Mouse (Mus musculus) embryonic facial prominence, embryonic 11.5 days (tissue): ENCODE measurements around the gene P3h4. TPM values are rescaled to one million over a fixed set of nuclear protein-coding genes. Genes with fewer than 3 reads are reported as not detected.
"Not testable (repeated sequence)": the region's sequence is repeated elsewhere in the genome, so short reads cannot be mapped to it uniquely, and the experiment has no call there.

ENCODE experiments used
- ATAC-seq: fragments of 200-750 bp; cut with Nextera tagmentation; replicated peaks from 2 replicates; pipeline ENCODE4 v1.8.0; 2017; ENCODE audit warnings: low read depth; ENCODE audit not compliant: insufficient number of reproducible peaks, low FRiP score, low TSS enrichment
- DNase-seq: peaks from one replicate; pipeline ENCODE4 v3.0.0-alpha.2; 2015; ENCODE audit warnings: low spot score
- H3K27ac ChIP-seq: fragments of 300-500 bp; sonication (generic); replicated peaks from 2 replicates; pipeline ENCODE4 v1.5.1; 2014; ENCODE audit warnings: mild to moderate bottlenecking, low read depth, low read length, control low read depth
- H3K27me3 ChIP-seq: fragments of 300-500 bp; sonication (generic); 2 replicates; pipeline ENCODE4 v1.6.1; 2014; ENCODE audit warnings: mild to moderate bottlenecking, low read length, moderate library complexity, mixed read lengths; ENCODE audit not compliant: control insufficient read depth, insufficient read depth
- H3K36me3 ChIP-seq: fragments of 300-500 bp; sonication (generic); replicated peaks from 2 replicates; pipeline ENCODE4 v1.6.1; 2014; ENCODE audit warnings: low read depth, mild to moderate bottlenecking, low read length, moderate library complexity, mixed read lengths; ENCODE audit not compliant: control insufficient read depth, insufficient read depth
- H3K4me1 ChIP-seq: fragments of 300-500 bp; sonication (generic); 2 replicates; pipeline ENCODE4 v1.6.1; 2014; ENCODE audit warnings: low read length, mixed read lengths; ENCODE audit not compliant: control insufficient read depth, insufficient read depth
- H3K4me2 ChIP-seq: fragments of 300-500 bp; sonication (generic); 2 replicates; pipeline ENCODE4 v1.6.1; 2014; ENCODE audit warnings: low read depth, mild to moderate bottlenecking, control low read depth, low read length, moderate library complexity
- H3K4me3 ChIP-seq: fragments of 300-500 bp; sonication (generic); 2 replicates; pipeline ENCODE4 v1.5.1; 2014; ENCODE audit warnings: low read depth, low read length, control low read depth
- H3K9ac ChIP-seq: fragments of 300-500 bp; sonication (generic); replicated peaks from 2 replicates; pipeline ENCODE4 v1.6.1; 2014; ENCODE audit warnings: mild to moderate bottlenecking, control low read depth, low read length
- H3K9me3 ChIP-seq: fragments of 300-500 bp; sonication (generic); replicated peaks from 2 replicates; pipeline ENCODE4 v1.6.1; 2016; ENCODE audit warnings: mild to moderate bottlenecking, low read length, inconsistent platforms, mixed read lengths; ENCODE audit not compliant: control insufficient read depth
- WGBS: fragments of 180-500 bp; shearing (Covaris S2); extraction: QIAGEN DNeasy Blood & Tissue Kit; methylation state at CpG from one replicate; pipeline ENCODE4 v1.1.7; 2014; 5-methylcytosine and 5-hydroxymethylcytosine counted together
- microRNA-seq: library from miRNA; unstranded; fragments of <30 nt; microRNA quantifications from one replicate; pipeline ENCODE4, GENCODE M21; 2016; ENCODE audit warnings: borderline number of aligned reads
- polyA plus RNA-seq: library from polyadenylated mRNA; unstranded; fragments of >200 nt; fragmentation: Nextera tagmentation; extraction: Ambion mirVana; gene quantifications from 2 replicates; pipeline ENCODE4 v1.2.1, GENCODE M21; 2014

The P3h4 gene
- polyA plus RNA-seq, 1 experiment from 2014 or later, result 33.0 TPM

DNA sequence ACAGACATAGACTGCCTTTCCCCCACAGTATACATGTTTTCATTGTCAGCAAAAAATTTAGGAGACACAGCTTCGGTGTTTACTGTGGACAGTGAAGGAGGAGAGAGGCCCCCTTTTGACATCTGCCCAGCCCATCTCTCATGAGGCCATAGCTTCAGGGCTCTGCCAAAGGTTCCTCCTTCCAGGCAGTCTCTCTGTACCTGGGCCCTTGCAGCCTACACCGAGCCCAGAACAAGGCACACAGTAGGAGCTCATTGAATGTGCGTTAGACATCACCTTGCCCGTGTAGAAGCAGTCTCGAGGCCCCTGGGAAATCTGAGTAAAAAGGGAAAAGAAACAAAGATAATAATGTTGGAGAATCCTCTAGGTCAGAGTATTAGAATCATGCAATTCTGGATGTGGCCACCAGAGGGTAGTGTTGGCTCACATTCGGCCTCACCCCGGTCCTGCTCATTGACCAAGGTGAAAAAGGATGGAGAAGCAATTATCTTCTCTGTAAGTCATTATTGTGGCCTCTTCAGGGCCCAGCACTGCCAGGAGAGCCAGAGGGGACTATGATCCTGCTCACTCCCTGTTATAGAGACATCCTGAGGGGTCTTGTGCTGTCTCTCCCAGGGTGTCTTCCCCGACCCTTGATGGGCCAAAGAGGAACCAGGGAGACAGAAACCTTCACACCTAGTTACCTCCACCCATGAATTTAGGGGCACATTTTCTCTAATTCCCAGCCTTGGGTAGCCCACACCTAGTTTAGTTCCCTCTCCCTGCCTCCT, 52.2 kb downstream of the P3h4 start:
- Histone ChIP-seq H3K36me3 (no peaks in the 10 kb centered on the region), H3K27ac (no peak overlapping the region), H3K9me3 (no peaks in the 10 kb centered on the region), H3K4me1 (no peaks in the 10 kb centered on the region), H3K27me3 (0 out of 2 replicates have a peak, but pooled peaks cover under 1% of the 10 kb centered on the region), H3K4me3 (no peak overlapping the region), H3K9ac (no peak overlapping the region), H3K4me2 (no peak overlapping the region)
- DNase-seq (peak; percentile 84), ATAC-seq (peak; percentile 53)
- WGBS, result 14% methylated on average over 8 of the region's 8 CpGs

DNA sequence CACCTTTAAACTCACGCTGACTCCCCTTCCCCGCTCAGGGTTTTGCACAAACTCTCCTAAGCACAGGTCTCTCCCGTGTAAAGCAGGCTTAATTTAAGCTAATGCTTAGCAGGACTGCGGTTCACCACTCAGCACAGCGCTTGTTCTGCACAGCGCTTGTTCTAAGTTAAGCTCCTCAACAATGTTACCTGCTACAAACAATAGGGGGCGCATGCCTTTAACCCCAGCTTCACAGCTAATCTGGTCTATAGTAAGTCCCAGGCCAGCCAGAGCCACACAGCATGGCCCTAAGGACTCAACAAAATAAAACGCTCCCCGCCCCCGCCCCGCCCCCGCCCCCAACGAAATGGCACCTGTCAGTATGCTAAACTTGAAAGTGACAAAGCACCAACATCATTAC, 53.6 kb downstream of the P3h4 start:
- DNase-seq, ATAC-seq, H3K27me3 ChIP-seq, H3K4me1 ChIP-seq, H3K27ac ChIP-seq, H3K4me3 ChIP-seq, H3K9me3 ChIP-seq, H3K9ac ChIP-seq, H3K4me2 ChIP-seq, H3K36me3 ChIP-seq: not testable (repeated sequence)
- WGBS, result no CpG with 5 or more reads among the region's 13 CpGs

- H3K27ac ChIP-seq, result no peak overlapping the region
- H3K9ac ChIP-seq, result no peak overlapping the region
- no peak overlapping the region for H3K4me3 ChIP-seq
- DNase-seq, result no peak
- H3K4me1 ChIP-seq, result no peaks in the 10 kb centered on the region
- H3K9me3 ChIP-seq, result no peaks in the 10 kb centered on the region
- H3K27me3 ChIP-seq, result peaks cover 18% of the 10 kb centered on the region
- WGBS, result 78% methylated on average over 6 of the region's 6 CpGs
- H3K36me3 ChIP-seq, result no peaks in the 10 kb centered on the region
- H3K4me2 ChIP-seq, result no peak overlapping the region
- no peak for ATAC-seq
Measured at GRCm38 (mm10) chr11:100360175-100360574, 54.5 kb downstream of the P3h4 start.

Small RNAs within 50 kb of the gene (microRNA-seq; reads per million reads assigned to microRNA genes)
- gene Gm27374, result not detected

Other genes starting within 250 kb of the P3h4 start
- gene Krt9, start 221.6 kb downstream of the P3h4 start, polyA plus RNA-seq, result not detected in 2 replicates
- 30.7 and 31.2 TPM in 2 replicates for gene Krt14, start 207.3 kb downstream of the P3h4 start, polyA plus RNA-seq
- not detected in 2 replicates for gene Krt16, start 165.9 kb downstream of the P3h4 start, polyA plus RNA-seq
- gene Krt17, start 153.8 kb downstream of the P3h4 start, polyA plus RNA-seq, result 1.3 and 1.8 TPM in 2 replicates
- gene Krt42, start 145.0 kb downstream of the P3h4 start, polyA plus RNA-seq, result not detected in 2 replicates
- 1,683 and 1,757 TPM in 2 replicates for gene Eif1, start 95.0 kb downstream of the P3h4 start, polyA plus RNA-seq
- not detected in 2 replicates for gene Gast, start 80.4 kb downstream of the P3h4 start, polyA plus RNA-seq
- 5.5 and 6.2 TPM in 2 replicates for gene Hap1, start 58.7 kb downstream of the P3h4 start, polyA plus RNA-seq
- 31.8 and 37.4 TPM in 2 replicates for gene Jup, start 17.1 kb downstream of the P3h4 start, polyA plus RNA-seq
- gene Fkbp10, start 861 bp upstream of the P3h4 start, polyA plus RNA-seq, result 60.0 and 69.4 TPM in 2 replicates
- gene Nt5c3b, start 27.0 kb upstream of the P3h4 start, polyA plus RNA-seq, result 136 and 145 TPM in 2 replicates
- gene Klhl10, start 27.1 kb upstream of the P3h4 start, polyA plus RNA-seq, result 0.52 and 0.57 TPM in 2 replicates
- gene Klhl11, start 57.9 kb upstream of the P3h4 start, polyA plus RNA-seq, result 13.1 and 13.2 TPM in 2 replicates
- gene Acly, start 113.2 kb upstream of the P3h4 start, polyA plus RNA-seq, result 200 and 210 TPM in 2 replicates
- 0.79 and 1.4 TPM in 2 replicates for gene Ttc25, start 130.8 kb upstream of the P3h4 start, polyA plus RNA-seq
- gene Cnp, start 160.1 kb upstream of the P3h4 start, polyA plus RNA-seq, result 20.0 and 23.6 TPM in 2 replicates
- 79.5 and 93.0 TPM in 2 replicates for gene Nkiras2, start 204.4 kb upstream of the P3h4 start, polyA plus RNA-seq
- gene Dnajc7, start 205.3 kb upstream of the P3h4 start, polyA plus RNA-seq, result 80.0 and 83.9 TPM in 2 replicates